Mouse (Mus musculus) liver, adult 2 months (tissue): ENCODE results near the gene Ascc3.

ENCODE experiments used
- CTCF ChIP-seq: fragments of 200-500 bp; IDR thresholded peaks from 2 replicates; pipeline ENCODE4 v1.5.1; 2011; ENCODE audit warnings: low read depth, low read length, control low read depth
- POLR2A ChIP-seq: fragments of 200-500 bp; IDR thresholded peaks from 2 replicates; pipeline ENCODE4 v1.6.1; 2011; ENCODE audit warnings: low read length, control low read depth; ENCODE audit not compliant: insufficient read depth; ENCODE audit errors: extremely low read depth

DNA sequence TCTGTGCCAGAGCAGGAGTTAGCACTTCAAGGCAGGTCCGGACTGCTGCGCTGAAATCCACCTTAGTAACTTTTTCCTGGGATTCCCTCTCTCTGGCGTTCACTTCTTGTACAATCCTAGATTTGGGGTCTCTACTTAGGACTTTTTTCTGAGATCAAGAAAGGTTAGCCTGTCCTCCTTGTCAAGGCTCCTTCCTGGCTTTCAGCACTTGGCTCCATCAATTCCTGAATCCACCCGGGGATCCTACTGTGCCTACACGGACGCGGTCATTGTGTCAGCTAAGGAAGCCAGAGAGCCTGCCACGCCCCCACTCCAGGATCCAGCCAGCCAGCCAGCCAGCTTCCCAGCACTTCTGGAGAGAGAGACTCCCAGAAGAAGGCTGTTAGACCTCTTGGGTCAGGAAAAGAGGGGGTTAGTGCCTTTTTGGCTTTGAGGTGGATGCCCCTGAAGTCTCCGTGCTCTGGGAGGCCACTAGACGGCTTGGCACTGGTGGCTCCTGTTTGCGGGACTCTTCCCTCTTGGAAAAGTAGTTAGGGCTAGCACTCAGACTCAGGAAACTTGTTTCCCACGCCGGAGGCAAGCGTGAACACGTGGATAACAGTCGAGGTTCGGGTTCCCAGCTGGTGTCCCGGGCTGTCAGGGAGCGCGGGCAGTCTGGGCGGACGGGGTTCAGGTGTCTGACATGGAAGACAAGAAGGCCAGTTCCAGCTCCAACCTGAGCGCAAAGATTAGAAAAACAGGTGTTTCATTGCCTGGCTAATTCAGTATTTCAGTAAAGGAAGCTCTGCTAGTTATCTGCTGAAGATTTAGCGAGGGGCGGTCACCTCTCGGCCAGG lies 299.6 kb downstream of the Ascc3 start:
- TF ChIP-seq CTCF (no peak), POLR2A (no peak)
